Mouse (Mus musculus) MEL (cell line): Measurements from ENCODE around the gene Tnfrsf23.

Source experiments
- CHD2 ChIP-seq: IDR thresholded peaks from 2 replicates; pipeline ENCODE4 v1.6.1; 2011; ENCODE audit warnings: low read length, improper control_type of control experiment
- CTCF ChIP-seq, 3 experiments: IDR thresholded peaks in 2 of 3; conservative IDR thresholded peaks in 1 of 3; 2 replicates each; pipeline ENCODE4 v1.5.1; 2011 to 2012; ENCODE audit warnings: low read length in 3 of 3, low read depth in 2 of 3, mild to moderate bottlenecking in 2 of 3, improper control_type of control experiment in 1 of 3, inconsistent platforms in 1 of 3, mixed read lengths in 1 of 3, moderate library complexity in 1 of 3; ENCODE audit not compliant: control insufficient read depth in 1 of 3, insufficient read depth in 1 of 3, poor library complexity in 1 of 3, severe bottlenecking in 1 of 3
- KAT2A ChIP-seq: conservative IDR thresholded peaks from 2 replicates; pipeline ENCODE4 v1.6.1; 2012; ENCODE audit warnings: low read depth, low read length, improper control_type of control experiment, inconsistent platforms
- POLR2A ChIP-seq, 2 experiments: IDR thresholded peaks; 2 replicates each; pipeline ENCODE4 v1.6.1; 2011 to 2012; ENCODE audit warnings: low read length in 2 of 2, mild to moderate bottlenecking in 2 of 2, control low read depth in 1 of 2, improper control_type of control experiment in 1 of 2, low read depth in 1 of 2, moderate library complexity in 1 of 2; ENCODE audit not compliant: control insufficient read depth in 1 of 2, insufficient read depth in 1 of 2, poor library complexity in 1 of 2
- SMC3 ChIP-seq: IDR thresholded peaks from 2 replicates; pipeline ENCODE4 v1.6.1; 2011; ENCODE audit warnings: low read depth, low read length, improper control_type of control experiment
- TAL1 ChIP-seq: IDR thresholded peaks from 2 replicates; pipeline ENCODE4 v1.6.1; 2012; ENCODE audit warnings: mild to moderate bottlenecking, inconsistent platforms, low read length, moderate library complexity, mixed read lengths

- TF ChIP-seq KAT2A (no peak), POLR2A (IDR thresholded peaks at IDR 0.05; ENCODE audit: control insufficient read depth in 1 of 2, insufficient read depth in 1 of 2, low read depth in 1 of 2, low read length in 2 of 2, poor library complexity in 1 of 2) (no peak), SMC3 (no peak), CTCF (IDR thresholded peaks at IDR 0.05 in 2 of 3, conservative IDR thresholded peaks at IDR 0.05 in 1 of 3; ENCODE audit: control insufficient read depth in 1 of 3, insufficient read depth in 1 of 3, low read depth in 2 of 3, low read length in 3 of 3, poor library complexity in 1 of 3, severe bottlenecking in 1 of 3) (no peak), CHD2 (no peak), TAL1 (no peak)
Measured at GRCm38 (mm10) chr7:143691181-143691580, 5.5 kb upstream of the Tnfrsf23 start.
